Mouse (Mus musculus) kidney, embryonic 14.5 days (tissue): ENCODE results near the gene Aoc1. TPM values are rescaled to one million over a fixed set of nuclear protein-coding genes. Genes with fewer than 3 reads are reported as not detected.
"Not testable (repeated sequence)": the region's sequence is repeated elsewhere in the genome, so short reads cannot be mapped to it uniquely, and the experiment has no call there.

ENCODE experiments used
- ATAC-seq: fragments of 200-750 bp; cut with Nextera tagmentation; 2 replicates; pipeline ENCODE4 v1.8.0; 2017; ENCODE audit warnings: moderate number of reproducible peaks, mild to moderate bottlenecking, moderate TSS enrichment, moderate library complexity; ENCODE audit not compliant: low FRiP score, low TSS enrichment
- H3K27ac ChIP-seq: fragments of 300-500 bp; sonication (generic); 2 replicates; pipeline ENCODE4 v1.5.1; 2014; ENCODE audit warnings: low read depth, mild to moderate bottlenecking, low read length, moderate library complexity, mixed read lengths
- H3K27me3 ChIP-seq: fragments of 300-500 bp; sonication (generic); 2 replicates; pipeline ENCODE4 v1.6.1; 2014; ENCODE audit warnings: mild to moderate bottlenecking, low read length; ENCODE audit not compliant: control insufficient read depth, insufficient read depth
- H3K36me3 ChIP-seq: fragments of 300-500 bp; sonication (generic); 2 replicates; pipeline ENCODE4 v1.6.1; 2014; ENCODE audit warnings: low read length, mixed read lengths; ENCODE audit not compliant: control insufficient read depth, insufficient read depth
- H3K4me1 ChIP-seq: fragments of 300-500 bp; sonication (generic); 2 replicates; pipeline ENCODE4 v1.6.1; 2014; ENCODE audit warnings: low read length, mixed read lengths; ENCODE audit not compliant: control insufficient read depth, insufficient read depth
- H3K4me2 ChIP-seq: fragments of 300-500 bp; sonication (generic); replicated peaks from 2 replicates; pipeline ENCODE4 v1.6.1; 2014; ENCODE audit warnings: low read depth, mild to moderate bottlenecking, low read length
- H3K4me3 ChIP-seq: fragments of 300-500 bp; sonication (generic); 2 replicates; pipeline ENCODE4 v1.5.1; 2014; ENCODE audit warnings: mild to moderate bottlenecking, low read length
- H3K9ac ChIP-seq: fragments of 300-500 bp; sonication (generic); 2 replicates; pipeline ENCODE4 v1.6.1; 2014; ENCODE audit warnings: low read depth, mild to moderate bottlenecking, low read length, moderate library complexity
- H3K9me3 ChIP-seq: fragments of 300-500 bp; sonication (generic); 2 replicates; pipeline ENCODE4 v1.6.1; 2016; ENCODE audit warnings: low read length; ENCODE audit not compliant: control insufficient read depth
- WGBS: fragments of 180-500 bp; shearing (Covaris S2); extraction: QIAGEN DNeasy Blood & Tissue Kit; methylation state at CpG from one replicate; pipeline ENCODE4 v1.1.7; 2014; 5-methylcytosine and 5-hydroxymethylcytosine counted together
- polyA plus RNA-seq: library from polyadenylated mRNA; unstranded; fragments of >200 nt; fragmentation: Nextera tagmentation; extraction: Ambion mirVana; gene quantifications from 2 replicates; pipeline ENCODE4 v1.2.1, GENCODE M21; 2014

Gene Aoc1
- polyA plus RNA-seq, 1 experiment from 2014 or later = 1.4 TPM

DNA sequence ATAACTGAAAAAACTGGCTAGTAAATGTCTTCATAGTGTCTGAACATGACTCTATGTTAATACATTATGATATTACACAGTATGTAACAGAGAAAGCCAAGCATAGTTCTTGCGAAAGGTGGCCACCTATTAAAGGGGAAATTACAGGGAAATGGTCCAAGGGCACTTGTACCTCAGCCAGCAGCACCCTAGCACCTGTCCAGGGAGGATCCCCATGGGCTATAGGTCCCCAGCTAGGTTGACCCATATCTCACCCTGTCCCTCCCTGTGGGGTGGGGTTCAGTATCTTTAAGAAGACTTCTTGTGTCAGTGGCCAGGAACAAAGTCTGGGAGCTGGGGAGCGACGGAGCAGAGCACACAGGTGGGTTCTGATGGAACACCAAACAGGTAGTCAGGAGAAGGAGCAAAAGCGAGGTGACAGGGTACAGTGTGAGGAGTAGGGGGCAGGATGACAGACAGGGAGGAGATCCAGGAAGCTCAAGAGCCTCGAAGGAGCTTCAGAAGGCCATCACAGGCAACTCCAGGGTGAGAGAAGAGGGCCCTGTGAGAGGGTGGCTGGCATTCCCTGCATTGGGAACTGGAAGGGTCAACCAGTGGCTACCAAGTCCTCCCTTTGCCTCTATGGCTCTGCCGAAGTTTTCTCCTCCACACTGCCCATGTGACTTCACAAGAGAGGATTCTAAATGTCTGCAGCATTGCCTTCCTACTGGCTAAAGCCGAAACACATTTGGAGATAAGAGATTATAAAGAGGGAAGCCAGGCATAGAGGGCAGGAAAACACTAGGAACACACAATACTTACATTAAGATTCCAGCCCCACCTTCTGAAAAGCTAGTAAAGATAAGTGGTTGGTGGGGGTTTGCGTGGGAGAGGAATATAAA, 22.5 kb downstream of the Aoc1 start:
- 83% methylated on average over 8 of the region's 8 CpGs for WGBS
- peak overlapping the region; percentile 88 for H3K27ac ChIP-seq

GRCm38 (mm10) chr6:48895941-48896340, 23.2 kb downstream of the Aoc1 start:
- peak overlapping the region; percentile 59; the same call in 1 of the 2 replicates for H3K27ac ChIP-seq
- no peak for ATAC-seq
- no peaks in the 10 kb centered on the region for H3K36me3 ChIP-seq
- H3K4me1 ChIP-seq = no peaks in the 10 kb centered on the region
- no peaks in the 10 kb centered on the region for H3K9me3 ChIP-seq
- whole genome bisulfite sequencing = 65% methylated on average over 5 of the region's 5 CpGs
- no peaks in the 10 kb centered on the region for H3K27me3 ChIP-seq
- H3K4me3 ChIP-seq = no peak overlapping the region
- no peak overlapping the region for H3K4me2 ChIP-seq
- no peak overlapping the region for H3K9ac ChIP-seq

More for the DNA sequence above, 22.5 kb downstream of the Aoc1 start:
- H3K36me3 ChIP-seq = no peaks in the 10 kb centered on the region
- ATAC-seq = no peak
- H3K9ac ChIP-seq = no peak overlapping the region
- no peak overlapping the region for H3K4me2 ChIP-seq
- peaks cover 5% of the 10 kb centered on the region; the same call in 1 of the 2 replicates for H3K4me1 ChIP-seq
- no peak overlapping the region for H3K4me3 ChIP-seq
- H3K9me3 ChIP-seq = no peaks in the 10 kb centered on the region
- no peaks in the 10 kb centered on the region for H3K27me3 ChIP-seq

GRCm38 (mm10) chr6:48896956-48897355, 24.3 kb downstream of the Aoc1 start:
- Histone ChIP-seq H3K4me1 (no peaks in the 10 kb centered on the region), H3K9ac (no peak overlapping the region), H3K9me3 (no peaks in the 10 kb centered on the region), H3K27me3 (no peaks in the 10 kb centered on the region), H3K4me2 (no peak overlapping the region), H3K4me3 (no peak overlapping the region), H3K27ac (no peak overlapping the region), H3K36me3 (no peaks in the 10 kb centered on the region)
- ATAC-seq = no peak
- WGBS = 91% methylated on average over 5 of the region's 5 CpGs

- ATAC-seq, H3K27me3 ChIP-seq, H3K4me2 ChIP-seq, H3K4me1 ChIP-seq, H3K4me3 ChIP-seq, H3K27ac ChIP-seq, H3K36me3 ChIP-seq, H3K9ac ChIP-seq, H3K9me3 ChIP-seq: not testable (repeated sequence)
- 94% methylated on average over 11 of the region's 11 CpGs for WGBS
Measured at GRCm38 (mm10) chr6:48901316-48901715, 28.6 kb downstream of the Aoc1 start.

GRCm38 (mm10) chr6:48902511-48903406, 30.1 kb downstream of the Aoc1 start:
- Histone ChIP-seq H3K4me2 (no peak overlapping the region), H3K9ac (no peak overlapping the region), H3K27me3 (no peaks in the 10 kb centered on the region), H3K27ac (peak overlapping the region; percentile 42; the same call in 1 of the 2 replicates), H3K36me3 (no peaks in the 10 kb centered on the region), H3K4me1 (no peaks in the 10 kb centered on the region; the same call in 1 of the 2 replicates), H3K4me3 (no peak overlapping the region), H3K9me3 (no peaks in the 10 kb centered on the region)
- no peak for ATAC-seq
- WGBS = 70% methylated on average over 17 of the region's 17 CpGs

DNA sequence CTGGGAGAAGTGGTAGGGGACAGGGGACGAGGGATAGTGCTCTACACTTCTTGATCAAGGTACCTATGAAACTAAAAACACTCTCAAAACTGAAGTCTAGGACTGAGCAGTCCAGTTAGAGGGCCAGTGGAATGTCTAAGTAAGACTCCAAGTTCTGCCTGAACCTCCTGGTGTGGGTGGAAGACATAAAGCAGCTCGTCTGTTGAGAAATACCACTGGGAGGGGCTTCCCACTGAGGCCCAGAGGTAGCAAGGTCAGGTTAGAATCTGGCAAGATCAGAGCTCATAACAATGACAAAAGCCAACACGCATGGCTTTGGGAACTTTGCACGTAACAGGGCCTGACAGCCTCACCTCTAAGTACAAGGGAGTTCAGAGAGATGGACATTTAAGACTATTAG, 30.7 kb downstream of the Aoc1 start:
- Histone ChIP-seq H3K36me3 (no peaks in the 10 kb centered on the region), H3K9ac (no peak overlapping the region), H3K4me2 (no peak overlapping the region), H3K9me3 (no peaks in the 10 kb centered on the region), H3K4me1 (no peaks in the 10 kb centered on the region; the same call in 1 of the 2 replicates), H3K4me3 (no peak overlapping the region), H3K27ac (peak overlapping the region; percentile 56; the same call in 1 of the 2 replicates), H3K27me3 (no peaks in the 10 kb centered on the region)
- ATAC-seq = no peak
- WGBS = 63% methylated on average over 4 of the region's 4 CpGs

DNA sequence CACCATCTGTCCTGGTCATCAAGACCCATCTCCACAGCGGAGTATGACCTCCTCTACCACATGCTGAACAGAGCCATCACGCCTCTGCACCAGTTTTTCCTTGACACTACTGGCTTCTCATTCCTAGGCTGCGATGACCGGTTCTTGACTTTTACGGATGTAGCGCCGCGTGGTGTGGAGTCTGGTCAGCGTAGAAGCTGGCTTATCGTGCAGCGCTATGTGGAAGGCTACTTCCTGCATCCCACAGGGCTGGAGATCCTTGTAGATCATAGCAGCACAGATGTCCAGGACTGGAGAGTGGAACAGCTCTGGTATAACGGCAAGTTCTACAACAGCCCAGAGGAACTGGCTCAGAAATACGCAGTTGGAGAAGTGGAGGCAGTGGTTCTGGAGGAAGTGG, 32.9 kb downstream of the Aoc1 start:
- no peaks in the 10 kb centered on the region for H3K9me3 ChIP-seq

DNA sequence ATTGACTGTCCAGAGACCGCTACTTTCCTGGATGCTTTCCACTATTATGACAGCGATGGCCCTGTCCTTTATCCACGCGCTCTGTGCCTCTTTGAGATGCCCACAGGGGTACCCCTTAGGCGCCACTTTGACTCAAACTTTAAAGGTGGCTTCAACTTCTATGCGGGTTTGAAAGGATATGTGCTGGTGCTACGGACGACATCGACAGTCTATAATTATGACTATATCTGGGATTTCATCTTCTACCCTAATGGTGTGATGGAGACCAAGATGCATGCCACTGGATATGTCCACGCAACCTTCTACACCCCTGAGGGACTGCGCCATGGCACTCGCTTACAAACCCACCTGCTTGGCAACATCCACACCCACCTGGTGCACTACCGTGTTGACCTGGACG, 33.7 kb downstream of the Aoc1 start:
- 97% methylated on average over 14 of the region's 14 CpGs for WGBS
- Histone ChIP-seq H3K4me2 (no peak overlapping the region), H3K27me3 (no peaks in the 10 kb centered on the region), H3K9me3 (no peaks in the 10 kb centered on the region), H3K27ac (no peak overlapping the region), H3K36me3 (no peaks in the 10 kb centered on the region), H3K4me3 (no peak overlapping the region), H3K4me1 (no peaks in the 10 kb centered on the region; the same call in 1 of the 2 replicates), H3K9ac (no peak overlapping the region)
- ATAC-seq = no peak

More for the DNA sequence above, 32.9 kb downstream of the Aoc1 start:
- no peaks in the 10 kb centered on the region for H3K36me3 ChIP-seq
- no peaks in the 10 kb centered on the region; the same call in 1 of the 2 replicates for H3K4me1 ChIP-seq
- WGBS = 94% methylated on average over 13 of the region's 13 CpGs
- no peak overlapping the region for H3K27ac ChIP-seq
- no peaks in the 10 kb centered on the region for H3K27me3 ChIP-seq
- no peak overlapping the region for H3K9ac ChIP-seq
- no peak for ATAC-seq
- no peak overlapping the region for H3K4me2 ChIP-seq
- no peak overlapping the region for H3K4me3 ChIP-seq
